Mouse (Mus musculus): ENCODE results near the gene Depp1. TPM values are rescaled to one million over a fixed set of nuclear protein-coding genes. Genes with fewer than 3 reads are reported as not detected.

Depp1 gene
- polyA plus RNA-seq (2015; fragmentation: Nextera tagmentation; extraction: Ambion mirVana), result 3.7 and 4.7 TPM in 2 replicates

DNA sequence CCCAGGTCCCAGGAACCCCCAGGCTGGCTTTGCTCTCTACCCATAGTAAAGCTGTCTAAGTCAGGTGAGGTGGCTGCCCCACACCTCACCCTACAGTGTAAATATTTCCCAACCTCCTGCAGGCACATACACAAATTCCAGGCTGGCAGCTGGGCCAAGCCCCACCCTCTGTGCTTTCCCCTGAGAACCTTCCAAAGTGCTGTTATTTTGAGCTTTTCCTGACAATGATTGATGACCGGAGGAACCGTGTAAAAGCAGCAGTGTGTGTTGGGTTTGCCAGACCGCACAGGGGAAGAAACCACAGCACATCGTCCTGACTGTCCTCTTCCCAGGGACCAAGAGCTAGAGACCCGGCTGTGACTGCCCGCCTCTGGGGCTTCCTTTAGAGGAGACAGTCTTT, at the start of gene Depp1:
Gene Depp1, plus strand, starts transcription at position 204 of the 400 bp plus-strand sequence.

DNA sequence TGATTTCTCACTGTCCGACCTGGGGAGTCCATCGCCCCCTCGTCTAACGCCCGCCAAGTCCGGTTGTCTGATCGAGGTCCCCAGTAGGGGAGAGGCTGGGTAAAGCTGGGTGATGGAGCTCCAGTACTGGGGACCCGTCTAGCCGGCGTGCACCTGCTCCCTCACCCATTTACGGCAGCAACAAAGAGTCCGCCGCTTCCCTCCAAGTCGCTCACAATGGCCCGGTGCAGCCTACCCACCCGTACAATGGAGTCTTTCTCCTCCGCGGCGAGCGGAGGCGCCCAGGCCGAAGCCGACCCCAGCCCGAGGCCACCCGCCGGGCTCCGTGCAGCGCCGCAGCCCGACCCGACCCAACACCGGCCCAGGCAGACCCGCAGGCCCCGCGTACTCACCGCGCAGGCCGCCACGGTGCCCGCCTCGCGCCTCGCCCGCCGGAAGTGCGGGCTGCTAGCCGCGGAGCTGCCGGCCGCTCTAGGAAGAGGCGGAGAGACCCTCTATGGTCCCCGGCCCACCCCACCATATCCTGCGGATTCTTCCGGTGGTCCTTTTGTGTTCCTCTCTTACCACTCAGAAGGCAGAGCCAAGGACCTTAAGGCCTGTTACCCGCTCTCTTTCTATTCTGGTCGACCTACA, 21.8 kb upstream of the Depp1 start, which contains the start of gene Zfp422:
Gene Zfp422, minus strand, starts transcription at position 461 of the 633 bp plus-strand sequence.

GRCm38 (mm10) chr6:116673471-116674282, 23.3 kb downstream of the Depp1 start, which contains the start of gene Rassf4:
Gene Rassf4, minus strand, starts transcription at chr6:116673952.

Small RNAs within 50 kb of the gene (microRNA-seq; reads per million reads assigned to microRNA genes)
- gene Mir7043, result 0.87 reads per million

Other genes starting within 250 kb of the Depp1 start
- 1.6 and 1.7 TPM in 2 replicates for gene Alox5, start 189.4 kb upstream of the Depp1 start, polyA plus RNA-seq (2015; fragmentation: Nextera tagmentation; extraction: Ambion mirVana)
- not detected in 2 replicates for gene Olfr211, start 161.5 kb upstream of the Depp1 start, polyA plus RNA-seq (2015; fragmentation: Nextera tagmentation; extraction: Ambion mirVana)
- gene Olfr212, start 144.1 kb upstream of the Depp1 start, polyA plus RNA-seq (2015; fragmentation: Nextera tagmentation; extraction: Ambion mirVana), result 0.17 TPM in 1 of 2 replicates, not detected in the other
- not detected in 2 replicates for gene Olfr213, start 112.2 kb upstream of the Depp1 start, polyA plus RNA-seq (2015; fragmentation: Nextera tagmentation; extraction: Ambion mirVana)
- 0.34 and 0.35 TPM in 2 replicates for gene Gm5580, start 99.5 kb upstream of the Depp1 start, polyA plus RNA-seq (2015; fragmentation: Nextera tagmentation; extraction: Ambion mirVana)
- not detected in 2 replicates for gene Olfr214, start 96.4 kb upstream of the Depp1 start, polyA plus RNA-seq (2015; fragmentation: Nextera tagmentation; extraction: Ambion mirVana)
- gene Olfr215, start 66.4 kb upstream of the Depp1 start, polyA plus RNA-seq (2015; fragmentation: Nextera tagmentation; extraction: Ambion mirVana), result not detected in 2 replicates
- 70.7 and 72.7 TPM in 2 replicates for gene Zfp422, start 21.6 kb upstream of the Depp1 start, polyA plus RNA-seq (2015; fragmentation: Nextera tagmentation; extraction: Ambion mirVana)
- 43.2 and 45.0 TPM in 2 replicates for gene Rassf4, start 23.3 kb downstream of the Depp1 start, polyA plus RNA-seq (2015; fragmentation: Nextera tagmentation; extraction: Ambion mirVana)
- gene Tmem72, start 66.3 kb downstream of the Depp1 start, polyA plus RNA-seq (2015; fragmentation: Nextera tagmentation; extraction: Ambion mirVana), result 0.03 and 0.89 TPM in 2 replicates